Mouse (Mus musculus) heart, postnatal 36 days (tissue): ENCODE results near the gene Topors. TPM values are rescaled to one million over a fixed set of nuclear protein-coding genes. Genes with fewer than 3 reads are reported as not detected.
A peak's percentile ranks its signal among the peaks of the same experiment; 100 is the strongest.

Source experiments
- DNase-seq, 2 experiments: peaks; one replicate each; pipeline ENCODE4 v3.0.0; 2021 to 2022
- intact Hi-C: fragments of 180-260 bp; cut with DNase I; formaldehyde crosslinking; loops from one replicate; pipeline ENCODE4 v1.15.1; 2025
- total RNA-seq, 2 experiments: library from RNA; stranded (reverse); gene quantifications; 2 replicates each; pipeline ENCODE4 v1.2.3; 2021

The Topors gene
- total RNA-seq, 2 experiments from 2014 or later, result 11.2 to 12.7 TPM

GRCm38 (mm10) chr4:40254385-40255103 is 15.1 kb downstream of the Topors start:
- no peak for DNase-seq
- intact Hi-C loops, result no loop called here

GRCm38 (mm10) chr4:40253766-40254165 is 15.9 kb downstream of the Topors start:
- DNase-seq, result no peak
- intact Hi-C loops, result no loop called here

- intact Hi-C loops, result no loop called here
Measured at GRCm38 (mm10) chr4:40250984-40251383, 18.7 kb downstream of the Topors start.

GRCm38 (mm10) chr4:40244035-40244434 is 25.6 kb downstream of the Topors start:
- intact Hi-C loops, result no loop called here

More at GRCm38 (mm10) chr4:40250984-40251383, 18.7 kb downstream of the Topors start:
- no peak for DNase-seq

GRCm38 (mm10) chr4:40243006-40243405 is 26.6 kb downstream of the Topors start:
- intact Hi-C loops, result no loop called here
- no peak for DNase-seq

More at GRCm38 (mm10) chr4:40244035-40244434, 25.6 kb downstream of the Topors start:
- no peak for DNase-seq

- DNase-seq, result no peak
- intact Hi-C loops, result no loop called here
Measured at GRCm38 (mm10) chr4:40241928-40242327, 27.7 kb downstream of the Topors start.

- DNase-seq, result no peak
- intact Hi-C loops, result no loop called here
Measured at GRCm38 (mm10) chr4:40240272-40240744, 29.3 kb downstream of the Topors start.

GRCm38 (mm10) chr4:40239409-40240271 is 30.0 kb downstream of the Topors start, which contains the start of gene Ddx58:
Ddx58 (minus strand) TSS chr4:40239828.
- intact Hi-C loops, result loop anchor here (1.0 kb wide), 1 partner anchor 30 kb away; the partner anchor contains the start of genes Smim27 and Topors
- peak; percentile 58 to 61 for DNase-seq

- DNase-seq, result peak; percentile 68 to 69
- intact Hi-C loops, result loop anchor here (1.0 kb wide), 1 partner anchor 31 kb away; the partner anchor contains the start of genes Smim27 and Topors
Measured at GRCm38 (mm10) chr4:40238483-40239408, 30.9 kb downstream of the Topors start.

GRCm38 (mm10) chr4:40236829-40237228 is 32.8 kb downstream of the Topors start:
- DNase-seq, result no peak
- intact Hi-C loops, result no loop called here

GRCm38 (mm10) chr4:40234256-40234655 is 35.4 kb downstream of the Topors start:
- intact Hi-C loops, result no loop called here
- no peak for DNase-seq

GRCm38 (mm10) chr4:40233062-40233664 is 36.5 kb downstream of the Topors start:
- no peak for DNase-seq
- intact Hi-C loops, result no loop called here

- intact Hi-C loops, result no loop called here
- no peak for DNase-seq
Measured at GRCm38 (mm10) chr4:40229723-40230122, 39.9 kb downstream of the Topors start.

- DNase-seq, result no peak
- intact Hi-C loops, result no loop called here
Measured at GRCm38 (mm10) chr4:40227886-40228285, 41.8 kb downstream of the Topors start.

GRCm38 (mm10) chr4:40227131-40227530 is 42.5 kb downstream of the Topors start:
- no peak for DNase-seq
- intact Hi-C loops, result no loop called here

GRCm38 (mm10) chr4:40226095-40226494 is 43.6 kb downstream of the Topors start:
- DNase-seq, result no peak
- intact Hi-C loops, result no loop called here

GRCm38 (mm10) chr4:40221876-40222585 is 47.6 kb downstream of the Topors start:
- intact Hi-C loops, result no loop called here

GRCm38 (mm10) chr4:40221004-40221760 is 48.5 kb downstream of the Topors start:
- intact Hi-C loops, result no loop called here
- DNase-seq, result no peak

More at GRCm38 (mm10) chr4:40221876-40222585, 47.6 kb downstream of the Topors start:
- no peak for DNase-seq
